Mouse (Mus musculus) Patski (cell line): ENCODE measurements at regions not wholly inside any gene's neighbourhood (a gene's known extent, or its start where the extent isn't known, plus 50 kb on each side); places are given as distances from the start of the nearest gene placed in this dataset.

ENCODE experiments used
- ATAC-seq: fragments of 100-300 bp; one replicate; pipeline ENCODE4 v1.8.0; 2021
- CTCF ChIA-PET: fragments of 350-600 bp; sonication (Branson Sonifier 250); formaldehyde crosslinking; loops from one replicate; lab custom pipeline; 2022; ENCODE audit warnings: inconsistent platforms; lab: Charles Lee
- POLR2A ChIA-PET: fragments of 350-600 bp; sonication (Branson Sonifier 250); formaldehyde crosslinking; loops from one replicate; lab custom pipeline; 2022; ENCODE audit warnings: antibody characterized with exemption, inconsistent platforms; lab: Charles Lee
- DNase-seq: peaks from one replicate; pipeline ENCODE4 v3.0.0-alpha.2; 2011; ENCODE audit warnings: low read depth, low spot score
- H3K27me3 ChIP-seq: fragments of 371-371 bp; one replicate; pipeline ENCODE4 v1.5.1; 2021
- CTCF ChIP-seq: fragments of 100-300 bp; IDR thresholded peaks from one replicate; pipeline ENCODE4 v1.5.1; 2021
- in situ Hi-C: fragments of 300-500 bp; cut with MboI; formaldehyde crosslinking; loops from 3 replicates; pipeline ENCODE4 v1.11.1; 2018; ENCODE audit warnings: low pct_unique_long_range_greater_than_20kb, mixed read lengths

- no peak for DNase-seq
- CTCF ChIA-PET, result no interaction called here
- ATAC-seq, result no peak
- H3K27me3 ChIP-seq, result no peaks in the 10 kb centered on the region
- in situ Hi-C loops, result no loop called here
- no peak for TF ChIP-seq CTCF
- POLR2A ChIA-PET, result no interaction called here
Observed at GRCm38 (mm10) chr11:32978899-32979298, 154.5 kb upstream of the Smim23 start.

GRCm38 (mm10) chr11:32976572-32976971 is 152.2 kb upstream of the Smim23 start:
- POLR2A ChIA-PET, result no interaction called here

GRCm38 (mm10) chr11:32973453-32973852 is 149.0 kb upstream of the Smim23 start:
- no peak for TF ChIP-seq CTCF
- in situ Hi-C loops, result loop anchor here (25.0 kb wide), 1 partner anchor 161 kb away; the partner anchor contains the start of gene Smim23
- ATAC-seq, result no peak
- ChIA-PET POLR2A (no interaction called here), CTCF (interaction anchor here (0.7 kb wide), 1 partner anchor 13 kb away, joined by 3 read pairs; no protein-coding TSS in a partner anchor)
- no peak for DNase-seq
- H3K27me3 ChIP-seq, result no peaks in the 10 kb centered on the region

More at GRCm38 (mm10) chr11:32976572-32976971, 152.2 kb upstream of the Smim23 start:
- no peak for ATAC-seq
- in situ Hi-C loops, result no loop called here
- CTCF ChIA-PET, result no interaction called here
- TF ChIP-seq CTCF, result no peak
- no peak for DNase-seq
- no peaks in the 10 kb centered on the region for H3K27me3 ChIP-seq

- no peak for DNase-seq
- CTCF ChIA-PET, result interaction anchor here (0.8 kb wide), 1 partner anchor 645 kb away, joined by 3 read pairs; no protein-coding TSS in a partner anchor
- H3K27me3 ChIP-seq, result no peaks in the 10 kb centered on the region
- ATAC-seq, result no peak
- no peak for TF ChIP-seq CTCF
- POLR2A ChIA-PET, result no interaction called here
- in situ Hi-C loops, result loop anchor here (25.0 kb wide), 1 partner anchor 153 kb away; the partner anchor contains the start of gene Smim23
Observed at GRCm38 (mm10) chr11:32965418-32965817, 141.0 kb upstream of the Smim23 start.

GRCm38 (mm10) chr11:32963625-32964293 is 139.4 kb upstream of the Smim23 start:
- DNase-seq, result no peak
- no peak for ATAC-seq
- ChIA-PET POLR2A (no interaction called here), CTCF (interaction anchor here (0.7 kb wide), 1 partner anchor 174 kb away, joined by 3 read pairs; no protein-coding TSS in a partner anchor)
- no peaks in the 10 kb centered on the region for H3K27me3 ChIP-seq
- in situ Hi-C loops, result loop anchor here (25.0 kb wide), 1 partner anchor 151 kb away; the partner anchor contains the start of gene Smim23
- no peak for TF ChIP-seq CTCF

- no peaks in the 10 kb centered on the region for H3K27me3 ChIP-seq
- ChIA-PET CTCF (interaction anchor here (1.1 kb wide), 1 partner anchor 14 kb away, joined by 4 read pairs; no protein-coding TSS in a partner anchor), POLR2A (interaction anchor here (0.6 kb wide), 1 partner anchor 206 kb away, joined by 4 read pairs; no protein-coding TSS in a partner anchor)
- TF ChIP-seq CTCF, result no peak
- ATAC-seq (no peak), DNase-seq (no peak)
- in situ Hi-C loops, result loop anchor here (25.0 kb wide), 1 partner anchor 149 kb away; the partner anchor contains the start of gene Smim23
Observed at GRCm38 (mm10) chr11:32961600-32961999, 137.2 kb upstream of the Smim23 start.

- ATAC-seq (no peak), DNase-seq (no peak)
- no peaks in the 10 kb centered on the region for H3K27me3 ChIP-seq
- ChIA-PET POLR2A (no interaction called here), CTCF (no interaction called here)
- in situ Hi-C loops, result loop anchor here (5.0 to 25.0 kb wide), 2 partner anchors 147 to 242 kb away; partner anchors contain the start of gene Smim23
- no peak for TF ChIP-seq CTCF
Observed at GRCm38 (mm10) chr11:32958961-32959360, 134.6 kb upstream of the Smim23 start.

- ChIA-PET CTCF (interaction anchor here (1.2 kb wide), 2 partner anchors 16 to 31 kb away, joined by 3 to 4 read pairs; no protein-coding TSS in a partner anchor), POLR2A (interaction anchor here (0.7 kb wide), 1 partner anchor 253 kb away, joined by 3 read pairs; no protein-coding TSS in a partner anchor)
- TF ChIP-seq CTCF, result peak; percentile 79
- no peaks in the 10 kb centered on the region for H3K27me3 ChIP-seq
- in situ Hi-C loops, result loop anchor here (5.0 to 25.0 kb wide), 2 partner anchors 145 to 240 kb away; partner anchors contain the start of gene Smim23
- ATAC-seq (peak; percentile 47), DNase-seq (no peak)
Observed at GRCm38 (mm10) chr11:32956993-32957392, 132.6 kb upstream of the Smim23 start.

GRCm38 (mm10) chr11:32952271-32952670 is 127.9 kb upstream of the Smim23 start:
- no peak for TF ChIP-seq CTCF
- in situ Hi-C loops, result loop anchor here (25.0 kb wide), 1 partner anchor 140 kb away; the partner anchor contains the start of gene Smim23
- ATAC-seq (no peak), DNase-seq (no peak)
- ChIA-PET POLR2A (no interaction called here), CTCF (no interaction called here)
- no peaks in the 10 kb centered on the region for H3K27me3 ChIP-seq

- ATAC-seq, result no peak
- no peaks in the 10 kb centered on the region for H3K27me3 ChIP-seq
- no peak for DNase-seq
- TF ChIP-seq CTCF, result no peak
- in situ Hi-C loops, result no loop called here
- POLR2A ChIA-PET, result interaction anchor here (0.6 kb wide), 1 partner anchor 76 kb away, joined by 5 read pairs; no protein-coding TSS in a partner anchor
- CTCF ChIA-PET, result interaction anchor here (1.3 to 1.6 kb wide), 2 partner anchors 14 to 23 kb away, joined by 3 to 4 read pairs; no protein-coding TSS in a partner anchor
Observed at GRCm38 (mm10) chr11:32948132-32948531, 123.7 kb upstream of the Smim23 start.
